Comparison of ENCODE assay signal across 20 mouse cellular contexts in genomic region chr1:169519337-169519736, GRCm38 (mm10). TPM values are rescaled to one million over a fixed set of nuclear protein-coding genes. Genes with fewer than 3 reads are reported as not detected.
DNase-seq lines count a peak whose midpoint lies in the region; ATAC-seq and TF ChIP-seq lines count a peak whose summit lies in the region.
"Had no signal": no experiment of that assay in that cellular context is flagged by ENCODE, and none has a peak within 500 bp of the region (broad histone marks: within the 10 kb centered on the region; RNA-seq: fewer than 3 reads in every experiment).

No protein-coding gene starts in this region.

- no peaks in the 10 kb centered on the region for H3K9me3 ChIP-seq in hindbrain, embryonic 12.5 days (replicated peaks)
- no peaks in the 10 kb centered on the region for H3K9me3 ChIP-seq in intestine, embryonic 16.5 days (ENCODE audit: control insufficient read depth, low read length)
- H3K9me3 ChIP-seq: limb, embryonic 15.5 days; neural tube, embryonic 13.5 days had no signal

- H3K36me3 ChIP-seq in hindbrain, embryonic 12.5 days, result peaks cover 31% of the 10 kb centered on the region
- H3K36me3 ChIP-seq in intestine, embryonic 16.5 days (ENCODE audit: control insufficient read depth, insufficient read depth, low read length), result peaks cover 12% of the 10 kb centered on the region

- peak; percentile 12 to 25 for DNase-seq in left cerebral cortex, adult 18-20 months (ENCODE audit: low spot score in 2 of 2)
- DNase-seq in left cerebral cortex, postnatal 10 days (ENCODE audit: extremely low spot score in 1 of 2, low spot score in 2 of 2), result no peak
- DNase-seq in R1 (ENCODE audit: low read depth, low spot score), result peak; percentile 8
- DNase-seq in retina, embryonic 14.5 days (ENCODE audit: low spot score), result no peak
- DNase-seq: adrenal gland, adult 8-10 months; cerebellum, adult 9-10 months; gastrocnemius, postnatal 14 days; heart, postnatal 10 days; kidney, adult 11 months; lung, postnatal 14 days; thymus, adult 18-20 months had no signal

- no peak overlapping the region for H3K27ac ChIP-seq in cortical plate, adult 2 months (ENCODE audit: insufficient read depth, low read length)
- H3K27ac ChIP-seq in hindbrain, embryonic 12.5 days, result no peak overlapping the region
- no peak overlapping the region for H3K27ac ChIP-seq in intestine, embryonic 16.5 days (ENCODE audit: low read length)
- H3K27ac ChIP-seq: kidney, postnatal 0 days; limb, embryonic 15.5 days; neural tube, embryonic 13.5 days had no signal

- WGBS in hindbrain, embryonic 12.5 days, result 97% methylated on average over 11 of the region's 11 CpGs
- 87% methylated on average over 11 of the region's 11 CpGs for WGBS in intestine, embryonic 16.5 days

- no peaks in the 10 kb centered on the region for H3K27me3 ChIP-seq in hindbrain, embryonic 12.5 days
- no peaks in the 10 kb centered on the region for H3K27me3 ChIP-seq in intestine, embryonic 16.5 days (replicated peaks; ENCODE audit: control insufficient read depth, insufficient read depth, low read length)
- H3K27me3 ChIP-seq: limb, embryonic 15.5 days; neural tube, embryonic 13.5 days had no signal

- 0 out of 2 replicates have a peak, but pooled peaks have one; percentile 19 for TF ChIP-seq POLR2A in cortical plate, adult 2 months (IDR thresholded peaks at IDR 0.05; ENCODE audit: extremely low read depth, insufficient read depth, low read length)

- no peak overlapping the region for H3K9ac ChIP-seq in hindbrain, embryonic 12.5 days
- no peak overlapping the region for H3K9ac ChIP-seq in intestine, embryonic 16.5 days (ENCODE audit: low read depth, low read length)
- H3K9ac ChIP-seq: limb, embryonic 15.5 days; neural tube, embryonic 13.5 days had no signal

- no peak overlapping the region for H3K4me2 ChIP-seq in hindbrain, embryonic 12.5 days (replicated peaks)
- no peak overlapping the region for H3K4me2 ChIP-seq in intestine, embryonic 16.5 days (ENCODE audit: low read depth, low read length)
- H3K4me2 ChIP-seq: limb, embryonic 15.5 days; midbrain, embryonic 11.5 days; neural tube, embryonic 13.5 days had no signal

- H3K4me1 ChIP-seq in cortical plate, adult 2 months (ENCODE audit: control insufficient read depth, insufficient read depth, low read length), result peaks cover 4% of the 10 kb centered on the region; the same call in 1 of the 2 replicates
- H3K4me1 ChIP-seq in hindbrain, embryonic 12.5 days, result no peaks in the 10 kb centered on the region
- no peaks in the 10 kb centered on the region for H3K4me1 ChIP-seq in intestine, embryonic 16.5 days (ENCODE audit: control insufficient read depth, insufficient read depth, low read length)
- H3K4me1 ChIP-seq: limb, embryonic 15.5 days; neural tube, embryonic 13.5 days had no signal

- intact Hi-C loops in left cerebral cortex, postnatal 10 days (cut with DNase I), result no loop called here

- no peak for TF ChIP-seq CTCF in cortical plate, adult 2 months (IDR thresholded peaks at IDR 0.05; ENCODE audit: extremely low read depth, insufficient read depth, low read length)

- H3K4me3 ChIP-seq in cortical plate, adult 2 months (ENCODE audit: insufficient read depth, low read length), result peak overlapping the region; percentile 7; the same call in 1 of the 2 replicates
- no peak overlapping the region for H3K4me3 ChIP-seq in hindbrain, embryonic 12.5 days
- H3K4me3 ChIP-seq in intestine, embryonic 16.5 days (ENCODE audit: low read length), result no peak overlapping the region
- H3K4me3 ChIP-seq: limb, embryonic 15.5 days; neural tube, embryonic 13.5 days had no signal

- 0 out of 2 replicates have a peak, but pooled peaks have one; percentile 32 for ATAC-seq in megakaryocyte progenitor cell, adult 5-6 weeks (replicated peaks; ENCODE audit: poor library complexity)
- ATAC-seq in hindbrain, embryonic 12.5 days (ENCODE audit: low FRiP score), result no peak
- ATAC-seq in intestine, embryonic 16.5 days, result no peak
- ATAC-seq: hindbrain, embryonic 16.5 days had no signal

RNA-seq across cellular contexts. Expression of gene Nuf2, which starts 11.9 kb away (rescaled TPM):
- total RNA-seq in left cerebral cortex, adult 18-20 months (2021), result 1 to 10 TPM in 1 of 2 experiments, under 1 TPM in 1; 0.59 to 1.2 TPM
- 1 to 10 TPM; 3.1 to 4.1 TPM for total RNA-seq in left cerebral cortex, postnatal 10 days (2021)
- 1.8 and 1.9 TPM in 2 replicates for polyA plus RNA-seq in cortical plate, adult 2 months (2012; rRNA removed)
- 69.4 and 84.3 TPM in 2 replicates for total RNA-seq in megakaryocyte progenitor cell, adult 5-6 weeks (2015)
- total RNA-seq in megakaryocyte progenitor cell, adult 5-6 weeks (2017), result 148 and 151 TPM in 2 replicates
- polyA plus RNA-seq in hindbrain, embryonic 12.5 days (2016; fragmentation: Nextera tagmentation; extraction: Ambion mirVana), result 47.1 and 47.9 TPM in 2 replicates
- polyA plus RNA-seq in intestine, embryonic 16.5 days (2015; fragmentation: Nextera tagmentation; extraction: Ambion mirVana), result 31.5 and 39.3 TPM in 2 replicates

Comparison
In these comparisons a context has a peak if more than half of its experiments do, and no peak if none do; other contexts are left out.
1. DNase-seq: peak in left cerebral cortex, adult 18-20 months (2 of 2) and R1 (single experiment); none in left cerebral cortex, postnatal 10 days (0 of 2) and retina, embryonic 14.5 days (single experiment).
2. RNA of gene Nuf2, which starts 11.9 kb away (total RNA-seq): 69.4 to 151 TPM in megakaryocyte progenitor cell, adult 5-6 weeks; 3.1 to 4.1 TPM in left cerebral cortex, postnatal 10 days and 0.59 to 1.2 TPM in left cerebral cortex, adult 18-20 months; every median in the first group is over 10 times any median in the second.